Mouse (Mus musculus) heart, adult 9 months (tissue): ENCODE measurements around the gene Keap1.
"Not testable (repeated sequence)": the region's sequence is repeated elsewhere in the genome, so short reads cannot be mapped to it uniquely, and the experiment has no call there.

Experiments
- DNase-seq, 2 experiments: peaks; one replicate each; pipeline ENCODE4 v3.0.0; 2022; ENCODE audit warnings: low spot score in 2 of 2

Keap1 gene

GRCm38 (mm10) chr9:21238733-21239464 is at the start of gene Keap1:
Keap1 (minus strand) TSS chr9:21239361.
- DNase-seq: peak; percentile 83 to 88

DNA sequence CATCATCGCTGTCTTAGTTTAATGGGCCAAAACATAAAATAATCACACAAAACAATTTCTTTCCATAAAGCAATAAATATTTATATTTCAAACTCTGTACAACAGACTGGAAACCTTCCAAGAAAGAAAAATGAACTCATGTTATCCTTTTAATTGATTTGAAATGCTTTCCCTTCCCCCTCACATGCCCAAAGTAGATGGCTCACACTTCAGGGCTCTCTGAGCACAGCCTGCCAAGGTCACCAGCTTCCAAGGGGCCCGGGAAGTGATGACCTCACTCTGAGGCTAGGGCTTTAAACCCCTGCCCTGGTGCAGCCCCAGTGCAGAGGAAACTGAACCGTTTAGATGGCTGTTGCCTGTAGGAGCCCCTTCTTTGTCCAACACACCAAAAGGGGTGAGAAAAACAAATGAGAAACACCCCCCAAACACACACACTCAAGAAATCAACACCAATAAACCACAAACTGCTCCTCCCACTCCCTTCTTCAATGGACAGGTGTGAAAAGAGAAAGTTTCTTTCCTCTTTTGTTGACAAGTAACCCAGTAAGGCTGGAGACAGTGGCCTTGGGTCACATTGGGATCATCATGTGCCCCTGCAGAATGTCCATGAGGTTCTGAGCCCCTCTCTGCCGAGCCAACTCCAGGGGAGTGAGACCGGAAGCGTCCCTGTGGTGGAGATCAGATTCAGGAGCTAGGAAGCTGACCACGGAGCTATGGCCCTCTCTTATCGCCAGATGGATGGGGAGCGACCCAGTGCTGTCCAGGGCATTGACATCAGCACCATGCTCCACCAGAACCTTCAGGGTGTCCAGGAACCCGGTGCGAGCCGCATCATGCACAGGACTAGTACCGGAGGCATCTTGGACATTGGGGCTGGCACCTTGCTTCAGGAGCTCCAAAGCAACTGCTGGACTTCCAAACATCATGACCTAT is 49.5 kb upstream of the Keap1 start:
- DNase-seq: no peak

DNA sequence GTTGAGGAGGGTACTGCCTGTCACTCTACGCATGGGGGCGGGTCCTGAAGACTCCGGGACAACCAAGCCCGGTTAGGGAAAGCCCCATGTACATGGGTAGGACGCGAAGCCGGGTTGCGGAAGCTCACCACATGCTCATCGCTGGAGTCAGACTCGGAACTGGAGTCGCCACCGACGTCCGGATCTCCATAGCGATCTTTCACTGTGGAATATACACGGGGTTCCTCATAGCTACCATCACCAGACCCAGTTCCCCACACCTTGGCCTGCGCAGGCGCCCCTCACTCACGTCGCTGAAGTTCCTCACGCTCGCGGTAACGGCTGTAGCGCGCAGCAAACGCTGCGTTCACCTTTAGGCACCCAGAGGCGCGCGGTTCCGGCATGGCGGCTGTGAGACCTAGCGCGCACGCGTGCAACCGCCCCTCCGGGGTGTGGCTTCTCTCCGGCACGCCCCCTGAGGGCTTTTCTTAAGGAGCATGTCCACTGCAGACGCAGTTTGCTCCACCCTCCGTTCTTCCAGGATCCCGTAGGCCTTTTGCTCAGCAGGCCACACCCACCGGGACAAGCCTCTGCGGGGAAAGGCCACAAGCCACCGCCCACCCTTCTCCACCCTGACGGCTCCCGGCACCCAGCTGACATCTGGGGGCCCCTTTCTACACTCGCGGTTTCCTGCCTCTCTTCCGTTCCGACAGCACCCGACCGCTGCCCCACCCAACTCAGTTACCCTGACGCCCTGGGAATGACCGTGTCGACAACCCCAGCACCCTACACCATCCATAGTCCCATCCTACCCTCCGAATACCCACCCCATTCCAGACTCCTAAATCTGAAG is 48.6 kb upstream of the Keap1 start, which contains the start of gene Kri1:
Gene Kri1 (minus strand): TSS at position 399 of the 832 bp plus-strand sequence.
- peak; percentile 98 to 99 for DNase-seq

DNA sequence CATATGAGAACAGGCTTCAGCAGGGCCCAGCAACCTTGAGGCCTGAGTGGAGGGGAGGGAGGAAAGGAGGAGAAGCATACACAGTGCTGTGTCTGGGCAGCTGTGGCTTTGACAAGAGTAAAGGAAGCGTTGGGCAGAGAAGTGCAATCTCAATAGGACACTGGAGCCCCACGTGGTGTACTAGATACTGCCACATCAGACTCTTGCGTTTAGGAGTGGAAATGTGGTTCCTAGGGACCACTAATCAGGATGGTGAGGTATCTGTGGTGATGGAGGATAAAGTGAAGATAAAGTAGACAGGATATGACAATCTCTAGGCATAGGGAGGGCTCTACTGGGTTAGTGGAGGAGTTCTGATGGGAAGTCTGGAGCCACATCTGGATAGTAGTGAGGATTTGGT is 47.6 kb upstream of the Keap1 start:
- no peak for DNase-seq

DNA sequence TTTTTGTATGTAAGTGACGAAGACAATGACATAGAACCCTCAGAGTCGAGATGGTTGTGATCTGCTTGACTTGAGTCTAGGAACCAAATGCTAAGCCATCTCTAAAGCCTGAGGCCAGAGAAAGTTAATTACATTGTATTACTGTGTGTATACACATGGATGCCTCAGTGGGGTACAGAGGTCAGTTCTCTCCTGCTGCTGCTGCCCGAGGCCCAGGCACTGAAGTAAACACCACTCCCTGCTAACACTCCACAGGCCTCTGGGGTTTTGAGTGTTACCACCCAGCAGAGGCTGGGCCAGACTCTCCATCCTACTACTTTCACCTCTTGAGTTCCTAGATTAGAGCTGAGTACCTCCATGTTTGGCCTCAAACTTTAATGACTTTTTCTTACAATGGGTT is 44.8 kb upstream of the Keap1 start:
- no peak for DNase-seq

DNA sequence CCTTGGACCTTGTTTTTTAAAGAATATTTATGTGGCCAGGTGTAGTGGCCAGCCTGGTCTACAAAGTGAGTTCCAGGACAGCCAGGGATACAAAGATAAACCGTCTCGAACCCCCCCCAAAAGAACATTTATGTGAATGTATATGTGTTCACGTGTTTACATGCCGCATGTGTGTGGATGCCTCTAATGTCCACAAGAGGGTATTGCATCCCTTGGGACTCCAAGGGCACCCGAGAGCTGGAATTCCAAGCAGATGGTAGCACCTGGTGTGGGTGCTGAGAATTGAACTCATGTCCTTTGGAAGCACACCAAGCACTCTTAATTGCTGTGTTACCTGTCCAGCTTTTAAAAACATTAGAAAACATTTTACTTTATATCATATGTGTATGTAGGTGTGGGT is 44.4 kb upstream of the Keap1 start:
- no peak for DNase-seq

GRCm38 (mm10) chr9:21277776-21278175 is 38.6 kb upstream of the Keap1 start:
- DNase-seq: no peak

DNA sequence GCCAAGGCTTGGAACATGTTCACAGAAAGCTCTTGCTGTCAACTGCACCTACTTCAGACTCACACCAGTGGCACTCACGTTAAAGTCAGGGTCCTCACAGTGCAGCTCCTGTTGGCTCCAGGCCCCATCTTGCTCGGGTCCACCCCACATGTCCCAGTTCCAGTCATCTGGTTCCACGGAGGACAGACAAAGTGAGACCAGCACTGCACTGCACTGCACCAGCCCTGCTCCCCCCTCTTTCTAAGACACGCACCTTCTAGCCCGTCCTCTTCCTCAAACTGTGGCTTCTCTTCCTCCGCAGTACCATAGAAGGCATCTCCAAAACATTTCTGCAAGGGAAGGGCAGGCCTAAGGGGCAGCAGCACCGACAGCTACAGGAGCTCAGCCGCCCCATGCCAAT is 37.1 kb upstream of the Keap1 start:
- no peak for DNase-seq

- no peak for DNase-seq
Measured at GRCm38 (mm10) chr9:21275727-21276126, 36.6 kb upstream of the Keap1 start.

- no peak for DNase-seq
Measured at GRCm38 (mm10) chr9:21275013-21275710, 36.0 kb upstream of the Keap1 start.

- no peak for DNase-seq
Measured at GRCm38 (mm10) chr9:21274336-21274735, 35.2 kb upstream of the Keap1 start.

DNA sequence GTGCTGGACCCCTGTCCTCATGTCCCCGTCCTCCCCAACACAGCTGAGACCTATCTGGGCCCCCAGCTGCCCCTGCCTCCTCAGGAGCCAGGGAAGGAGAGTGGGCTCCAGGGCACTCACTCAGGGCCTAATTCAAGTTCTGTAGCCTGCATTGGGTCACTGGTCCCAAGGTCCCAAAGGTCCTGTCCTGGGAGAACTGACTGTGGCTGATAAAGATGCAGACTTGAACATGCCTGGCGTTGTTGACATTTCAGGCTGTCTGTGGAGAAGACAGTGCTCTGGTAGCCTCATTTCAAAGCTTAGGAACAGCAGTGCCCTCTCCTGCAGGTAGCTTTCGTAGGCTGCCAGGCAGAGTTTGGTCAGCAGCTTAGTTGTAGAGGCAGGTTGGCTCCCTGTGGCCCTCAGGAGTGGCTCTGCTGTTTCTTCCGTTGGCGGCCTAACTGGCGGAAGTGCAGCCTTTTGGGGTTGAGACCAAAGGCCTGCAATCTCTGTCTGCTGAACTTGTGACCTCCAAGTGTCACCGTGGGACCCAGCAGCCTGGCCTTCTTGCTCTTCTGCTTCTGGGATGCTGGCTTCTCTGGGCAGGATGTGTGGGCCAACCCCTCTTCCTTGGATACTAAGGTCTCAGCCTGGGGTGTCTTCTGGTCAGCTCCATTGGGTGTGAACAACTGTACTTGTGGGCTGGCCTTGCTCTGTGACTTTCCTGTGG is 34.5 kb upstream of the Keap1 start:
- no peak for DNase-seq

GRCm38 (mm10) chr9:21273094-21273493 is 33.9 kb upstream of the Keap1 start:
- DNase-seq: no peak

DNA sequence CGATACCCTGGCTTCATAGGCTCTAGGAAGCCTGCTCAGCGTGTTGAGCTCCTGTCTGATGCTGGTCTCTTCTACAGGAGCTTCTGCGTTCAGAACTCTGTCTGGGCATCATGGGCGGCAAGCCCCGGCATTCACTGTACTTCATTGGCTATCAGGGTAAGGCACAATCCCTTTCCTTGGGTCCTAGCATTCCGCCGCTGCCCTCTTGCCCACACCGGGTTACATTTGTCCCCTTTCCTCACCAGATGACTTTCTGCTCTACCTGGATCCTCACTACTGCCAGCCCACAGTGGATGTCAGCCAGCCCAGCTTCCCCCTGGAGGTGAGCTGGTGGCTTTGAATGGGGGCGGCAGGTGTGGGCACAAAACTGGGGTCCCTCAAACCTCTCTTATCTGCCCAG is 33.2 kb upstream of the Keap1 start:
- no peak for DNase-seq

GRCm38 (mm10) chr9:21269590-21269989 is 30.4 kb upstream of the Keap1 start:
- DNase-seq: not testable (repeated sequence)

- DNase-seq: no peak
Measured at GRCm38 (mm10) chr9:21268305-21268704, 29.1 kb upstream of the Keap1 start.

GRCm38 (mm10) chr9:21266889-21267288 is 27.7 kb upstream of the Keap1 start:
- DNase-seq: no peak

- DNase-seq: no peak
Measured at GRCm38 (mm10) chr9:21265611-21266010, 26.4 kb upstream of the Keap1 start.

GRCm38 (mm10) chr9:21265000-21265561 is 25.9 kb upstream of the Keap1 start, which contains the start of gene Atg4d:
Atg4d (plus strand) TSS chr9:21265293.
- DNase-seq: peak; percentile 99 to 100
